Comparison of ENCODE assay signal across 13 mouse cellular contexts in the genomic region with DNA sequence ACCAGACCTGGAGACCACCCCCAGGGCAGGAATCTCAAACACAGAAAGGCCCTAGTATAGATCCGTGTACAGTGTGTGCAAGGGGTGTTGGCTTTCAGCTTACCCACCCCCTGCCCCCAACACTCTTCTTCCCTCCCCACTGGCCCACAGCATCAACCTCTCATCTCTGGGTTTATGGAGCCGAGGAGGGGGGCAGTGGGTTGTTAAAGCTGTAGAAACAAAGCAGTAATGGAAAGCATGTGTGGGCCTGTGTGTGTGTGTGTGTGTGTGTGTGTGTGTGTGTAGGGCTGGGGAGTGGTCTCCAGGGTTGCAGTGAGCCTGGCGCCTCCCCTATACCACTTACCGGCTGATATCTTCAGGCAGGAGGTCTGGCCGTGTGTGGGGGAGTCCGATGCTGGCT. TPM values are rescaled to one million over a fixed set of nuclear protein-coding genes. Genes with fewer than 3 reads are reported as not detected.
DNase-seq lines count a peak whose midpoint lies in the region; ATAC-seq lines count a peak whose summit lies in the region.
"Had no signal": no experiment of that assay in that cellular context is flagged by ENCODE, and none has a peak within 500 bp of the region (broad histone marks: within the 10 kb centered on the region; RNA-seq: fewer than 3 reads in every experiment).

No protein-coding gene starts in this region.

- 16% methylated on average over 6 of the region's 6 CpGs for WGBS in heart, embryonic 10.5 days
- 19% methylated on average over 6 of the region's 6 CpGs for whole genome bisulfite sequencing in heart, embryonic 12.5 days
- WGBS in neural tube, embryonic 15.5 days, result 7% methylated on average over 6 of the region's 6 CpGs
- 1% methylated on average over 6 of the region's 6 CpGs for WGBS in limb, embryonic 12.5 days

- H3K27ac ChIP-seq in heart, embryonic 10.5 days, result peak overlapping the region; percentile 71
- no peak overlapping the region for H3K27ac ChIP-seq in heart, embryonic 12.5 days (ENCODE audit: poor library complexity, severe bottlenecking)
- no peak overlapping the region for H3K27ac ChIP-seq in neural tube, embryonic 15.5 days (replicated peaks)
- H3K27ac ChIP-seq in limb, embryonic 12.5 days, result peak overlapping the region; percentile 91

- no peak for DNase-seq in heart, embryonic 10.5 days (ENCODE audit: low spot score)
- peak; percentile 82 for DNase-seq in neural tube, embryonic 10.5 days (ENCODE audit: extremely low spot score, low spot score)
- no peak for DNase-seq in layer of hippocampus, postnatal 25 days (ENCODE audit: extremely low spot score in 1 of 2, low spot score in 1 of 2)
- DNase-seq in lung, postnatal 36 days, result no peak
- DNase-seq: adrenal gland, adult 2 months; B cell, adult 2 months; heart, postnatal 36 days; lung, postnatal 10 days; thymus, postnatal 14 days had no signal

- peaks cover 40% of the 10 kb centered on the region for H3K4me1 ChIP-seq in heart, embryonic 10.5 days
- peaks cover 14% of the 10 kb centered on the region; the same call in 1 of the 2 replicates for H3K4me1 ChIP-seq in heart, embryonic 12.5 days (replicated peaks)
- H3K4me1 ChIP-seq in neural tube, embryonic 15.5 days, result peaks cover 11% of the 10 kb centered on the region
- H3K4me1 ChIP-seq in limb, embryonic 12.5 days (replicated peaks), result peaks cover 62% of the 10 kb centered on the region

- ATAC-seq in heart, embryonic 12.5 days (ENCODE audit: insufficient number of reproducible peaks, low FRiP score), result no peak; the same call in 1 of the 2 replicates
- no peak for ATAC-seq in neural tube, embryonic 15.5 days (ENCODE audit: low FRiP score)
- ATAC-seq in limb, embryonic 12.5 days (ENCODE audit: insufficient number of reproducible peaks, insufficient read depth, low FRiP score, low TSS enrichment, low read depth), result peak; percentile 94
- ATAC-seq in monocyte, adult 5-6 weeks (replicated peaks; ENCODE audit: insufficient number of reproducible peaks, low FRiP score, low TSS enrichment, poor library complexity, severe bottlenecking), result no peak

- H3K27me3 ChIP-seq in heart, embryonic 10.5 days (ENCODE audit: insufficient read depth, poor library complexity, severe bottlenecking), result peaks cover 7% of the 10 kb centered on the region
- H3K27me3 ChIP-seq in heart, embryonic 12.5 days (replicated peaks), result no peaks in the 10 kb centered on the region
- H3K27me3 ChIP-seq in neural tube, embryonic 15.5 days (replicated peaks), result no peaks in the 10 kb centered on the region
- H3K27me3 ChIP-seq in limb, embryonic 12.5 days, result no peaks in the 10 kb centered on the region

- no peaks in the 10 kb centered on the region for H3K36me3 ChIP-seq in heart, embryonic 10.5 days
- H3K36me3 ChIP-seq in heart, embryonic 12.5 days, result no peaks in the 10 kb centered on the region
- no peaks in the 10 kb centered on the region for H3K36me3 ChIP-seq in neural tube, embryonic 15.5 days
- no peaks in the 10 kb centered on the region for H3K36me3 ChIP-seq in limb, embryonic 12.5 days

- no peaks in the 10 kb centered on the region for H3K9me3 ChIP-seq in heart, embryonic 10.5 days
- no peaks in the 10 kb centered on the region for H3K9me3 ChIP-seq in heart, embryonic 12.5 days (replicated peaks)
- H3K9me3 ChIP-seq in neural tube, embryonic 15.5 days (replicated peaks), result no peaks in the 10 kb centered on the region
- no peaks in the 10 kb centered on the region for H3K9me3 ChIP-seq in limb, embryonic 12.5 days

- no peak overlapping the region for H3K4me2 ChIP-seq in heart, embryonic 12.5 days
- no peak overlapping the region for H3K4me2 ChIP-seq in neural tube, embryonic 15.5 days
- peak overlapping the region; percentile 33 for H3K4me2 ChIP-seq in limb, embryonic 12.5 days

- H3K4me3 ChIP-seq in heart, embryonic 10.5 days, result no peak overlapping the region
- no peak overlapping the region for H3K4me3 ChIP-seq in heart, embryonic 12.5 days
- H3K4me3 ChIP-seq in neural tube, embryonic 15.5 days (replicated peaks), result no peak overlapping the region
- 0 out of 2 replicates have a peak overlapping the region, but pooled peaks have one; percentile 2 for H3K4me3 ChIP-seq in limb, embryonic 12.5 days (replicated peaks)

- no peak overlapping the region for H3K9ac ChIP-seq in heart, embryonic 12.5 days
- H3K9ac ChIP-seq in neural tube, embryonic 15.5 days (replicated peaks), result no peak overlapping the region
- H3K9ac ChIP-seq in limb, embryonic 12.5 days (replicated peaks), result peak overlapping the region; percentile 28; the same call in 1 of the 2 replicates

RNA-seq across cellular contexts. Expression of a gene that starts 17.2 kb away (rescaled TPM):
- polyA plus RNA-seq in heart, embryonic 10.5 days (2016; fragmentation: Nextera tagmentation; extraction: Ambion mirVana), result 0.36 TPM in 2 replicates
- 0.05 and 0.11 TPM in 2 replicates for polyA plus RNA-seq in heart, embryonic 12.5 days (2016; fragmentation: Nextera tagmentation; extraction: Ambion mirVana)
- polyA plus RNA-seq in neural tube, embryonic 15.5 days (2015; fragmentation: Nextera tagmentation; extraction: Ambion mirVana), result 0.09 and 0.22 TPM in 2 replicates
- 0.65 and 0.73 TPM in 2 replicates for polyA plus RNA-seq in limb, embryonic 12.5 days (2016; fragmentation: Nextera tagmentation; extraction: Ambion mirVana)
- total RNA-seq in monocyte, adult 5-6 weeks (2017), result 4.1 to 6.4 TPM (median 4.2 TPM) in 3 replicates
- total RNA-seq in layer of hippocampus, postnatal 25 days (2021), result not detected

RNA-seq across cellular contexts. Expression of a gene that starts 30.8 kb away (rescaled TPM):
- polyA plus RNA-seq in heart, embryonic 10.5 days (2016; fragmentation: Nextera tagmentation; extraction: Ambion mirVana), result 382 and 559 TPM in 2 replicates
- polyA plus RNA-seq in heart, embryonic 12.5 days (2016; fragmentation: Nextera tagmentation; extraction: Ambion mirVana), result 371 and 382 TPM in 2 replicates
- polyA plus RNA-seq in neural tube, embryonic 15.5 days (2015; fragmentation: Nextera tagmentation; extraction: Ambion mirVana), result 151 and 215 TPM in 2 replicates
- 1,037 and 1,115 TPM in 2 replicates for polyA plus RNA-seq in limb, embryonic 12.5 days (2016; fragmentation: Nextera tagmentation; extraction: Ambion mirVana)
- 0.43 to 5.5 TPM (median 1.2 TPM) in 3 replicates for total RNA-seq in monocyte, adult 5-6 weeks (2017)
- total RNA-seq in layer of hippocampus, postnatal 25 days (2021), result 10 to 100 TPM; 86.1 to 94.9 TPM

RNA-seq across cellular contexts. Expression of a gene that starts 47.9 kb away (rescaled TPM):
- 207 and 238 TPM in 2 replicates for polyA plus RNA-seq in heart, embryonic 10.5 days (2016; fragmentation: Nextera tagmentation; extraction: Ambion mirVana)
- 196 and 201 TPM in 2 replicates for polyA plus RNA-seq in heart, embryonic 12.5 days (2016; fragmentation: Nextera tagmentation; extraction: Ambion mirVana)
- 25.8 and 71.2 TPM in 2 replicates for polyA plus RNA-seq in neural tube, embryonic 15.5 days (2015; fragmentation: Nextera tagmentation; extraction: Ambion mirVana)
- polyA plus RNA-seq in limb, embryonic 12.5 days (2016; fragmentation: Nextera tagmentation; extraction: Ambion mirVana), result 347 and 362 TPM in 2 replicates
- 14.1 to 26.1 TPM (median 15.5 TPM) in 3 replicates for total RNA-seq in monocyte, adult 5-6 weeks (2017)
- 1 to 10 TPM; 2.5 to 4.5 TPM for total RNA-seq in layer of hippocampus, postnatal 25 days (2021)

Comparison
In these comparisons a context has a peak if more than half of its experiments do, and no peak if none do; other contexts are left out.
1. H3K27ac ChIP-seq: peak in heart, embryonic 10.5 days (single experiment) and limb, embryonic 12.5 days (single experiment); none in heart, embryonic 12.5 days (single experiment) and neural tube, embryonic 15.5 days (single experiment).